Mouse (Mus musculus) heart, embryonic 11.5 days (tissue): ENCODE data around the gene Homer1. TPM values are rescaled to one million over a fixed set of nuclear protein-coding genes. Genes with fewer than 3 reads are reported as not detected.

Source experiments
- ATAC-seq: fragments of 200-750 bp; cut with Nextera tagmentation; replicated peaks from 2 replicates; pipeline ENCODE4 v1.8.0; 2017; ENCODE audit warnings: moderate library complexity; ENCODE audit not compliant: insufficient number of reproducible peaks, low FRiP score, low TSS enrichment
- H3K27ac ChIP-seq: fragments of 300-500 bp; sonication (generic); 2 replicates; pipeline ENCODE4 v1.5.1; 2014; ENCODE audit warnings: mild to moderate bottlenecking, low read depth, low read length
- H3K27me3 ChIP-seq: fragments of 300-500 bp; sonication (generic); 2 replicates; pipeline ENCODE4 v1.6.1; 2014; ENCODE audit warnings: mild to moderate bottlenecking, low read length, mixed read lengths; ENCODE audit not compliant: control insufficient read depth, insufficient read depth
- H3K36me3 ChIP-seq: fragments of 300-500 bp; sonication (generic); 2 replicates; pipeline ENCODE4 v1.6.1; 2014; ENCODE audit warnings: mild to moderate bottlenecking, low read length, moderate library complexity, mixed read lengths; ENCODE audit not compliant: control insufficient read depth, insufficient read depth
- H3K4me1 ChIP-seq: fragments of 300-500 bp; sonication (generic); 2 replicates; pipeline ENCODE4 v1.6.1; 2014; ENCODE audit warnings: low read length; ENCODE audit not compliant: control insufficient read depth, insufficient read depth
- H3K4me2 ChIP-seq: fragments of 300-500 bp; sonication (generic); 2 replicates; pipeline ENCODE4 v1.6.1; 2014; ENCODE audit warnings: mild to moderate bottlenecking, moderate library complexity
- H3K4me3 ChIP-seq: fragments of 300-500 bp; sonication (generic); 2 replicates; pipeline ENCODE4 v1.5.1; 2014; ENCODE audit warnings: low read depth, low read length
- H3K9ac ChIP-seq: fragments of 300-500 bp; sonication (generic); 2 replicates; pipeline ENCODE4 v1.6.1; 2014; ENCODE audit warnings: mild to moderate bottlenecking, low read depth, low read length, moderate library complexity
- H3K9me3 ChIP-seq: fragments of 300-500 bp; sonication (generic); replicated peaks from 2 replicates; pipeline ENCODE4 v1.6.1; 2016; ENCODE audit warnings: low read length; ENCODE audit not compliant: control insufficient read depth
- WGBS: fragments of 180-500 bp; shearing (Covaris S2); extraction: QIAGEN DNeasy Blood & Tissue Kit; methylation state at CpG from one replicate; pipeline ENCODE4 v1.1.7; 2014; ENCODE audit not compliant: insufficient replicate concordance; 5-methylcytosine and 5-hydroxymethylcytosine counted together
- polyA plus RNA-seq: library from polyadenylated mRNA; unstranded; fragments of >200 nt; fragmentation: Nextera tagmentation; extraction: Ambion mirVana; gene quantifications from 2 replicates; pipeline ENCODE4 v1.2.1, GENCODE M21; 2014

The Homer1 gene
- polyA plus RNA-seq, 1 experiment from 2014 or later = 17.3 TPM

GRCm38 (mm10) chr13:93388594-93389241 lies 89.3 kb downstream of the Homer1 start:
- H3K9me3 ChIP-seq = no peaks in the 10 kb centered on the region
- H3K27me3 ChIP-seq = no peaks in the 10 kb centered on the region
- no peak overlapping the region for H3K4me3 ChIP-seq
- H3K36me3 ChIP-seq = no peaks in the 10 kb centered on the region
- peak overlapping the region; percentile 11; the same call in 1 of the 2 replicates for H3K27ac ChIP-seq
- no peak overlapping the region for H3K9ac ChIP-seq
- H3K4me2 ChIP-seq = no peak overlapping the region
- no peak for ATAC-seq
- H3K4me1 ChIP-seq = peaks cover 4% of the 10 kb centered on the region
- 67% methylated on average over 7 of the region's 7 CpGs for WGBS

DNA sequence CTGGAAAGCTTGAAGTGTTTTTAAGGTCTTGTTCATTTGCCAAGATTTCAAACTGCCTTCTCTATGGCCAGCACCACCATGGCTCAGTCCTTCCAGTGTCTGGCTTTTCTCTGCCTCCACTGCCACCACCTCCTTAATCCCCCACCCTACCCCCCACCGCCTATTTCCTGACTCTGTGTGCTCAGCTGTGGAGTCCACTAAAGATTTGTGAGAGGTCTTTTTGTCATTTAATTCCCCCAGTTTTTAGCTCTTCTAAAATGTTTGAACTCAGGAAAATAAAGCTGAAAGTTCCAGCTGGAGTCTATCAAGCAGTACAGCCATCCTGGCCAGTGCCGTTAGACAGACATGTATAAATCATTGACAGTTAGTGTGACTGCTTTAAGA lies 89.8 kb downstream of the Homer1 start:
- Histone ChIP-seq H3K4me3 (no peak overlapping the region), H3K36me3 (peaks cover under 1% of the 10 kb centered on the region; the same call in 1 of the 2 replicates), H3K27me3 (no peaks in the 10 kb centered on the region), H3K4me2 (no peak overlapping the region), H3K4me1 (peaks cover 4% of the 10 kb centered on the region), H3K9ac (no peak overlapping the region), H3K27ac (peak overlapping the region; percentile 11; the same call in 1 of the 2 replicates), H3K9me3 (no peaks in the 10 kb centered on the region)
- WGBS = 39% methylated on average over 2 of the region's 2 CpGs
- ATAC-seq = no peak

GRCm38 (mm10) chr13:93399710-93400216 lies 100.3 kb downstream of the Homer1 start:
- WGBS = 55% methylated on average over 5 of the region's 5 CpGs
- Histone ChIP-seq H3K4me3 (no peak overlapping the region), H3K4me1 (peaks cover 3% of the 10 kb centered on the region; the same call in 1 of the 2 replicates), H3K36me3 (peaks cover 9% of the 10 kb centered on the region), H3K9me3 (no peaks in the 10 kb centered on the region), H3K9ac (no peak overlapping the region), H3K27ac (peak overlapping the region; percentile 77), H3K27me3 (no peaks in the 10 kb centered on the region), H3K4me2 (no peak overlapping the region)
- peak; percentile 42; the same call in 1 of the 2 replicates for ATAC-seq

DNA sequence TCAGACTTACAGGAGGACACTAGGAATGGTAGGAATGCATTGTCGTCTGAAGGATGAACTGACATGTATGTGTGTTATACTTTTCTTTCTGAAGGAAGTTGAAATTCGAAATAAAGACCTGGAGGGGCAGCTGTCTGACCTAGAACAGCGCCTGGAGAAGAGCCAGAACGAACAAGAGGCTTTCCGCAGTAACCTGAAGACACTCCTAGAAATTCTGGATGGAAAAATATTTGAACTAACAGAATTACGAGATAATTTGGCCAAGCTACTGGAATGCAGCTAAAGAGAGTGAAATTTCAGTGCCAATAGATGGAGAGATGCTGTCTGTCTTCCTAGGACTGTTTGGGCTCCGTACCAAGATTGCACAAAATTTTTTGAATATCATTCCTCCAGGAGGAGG lies 102.5 kb downstream of the Homer1 start:
- H3K27ac ChIP-seq = no peak overlapping the region
- no peak for ATAC-seq
- 83% methylated on average over 7 of the region's 7 CpGs for WGBS

GRCm38 (mm10) chr13:93406855-93407254 lies 107.4 kb downstream of the Homer1 start:
- H3K9me3 ChIP-seq = no peaks in the 10 kb centered on the region
- ATAC-seq = no peak
- H3K27ac ChIP-seq = no peak overlapping the region
- H3K4me3 ChIP-seq = no peak overlapping the region
- H3K9ac ChIP-seq = no peak overlapping the region
- H3K4me1 ChIP-seq = no peaks in the 10 kb centered on the region
- no peak overlapping the region for H3K4me2 ChIP-seq
- 64% methylated on average over 5 of the region's 5 CpGs for WGBS
- no peaks in the 10 kb centered on the region for H3K27me3 ChIP-seq
- H3K36me3 ChIP-seq = 0 out of 2 replicates have a peak, but pooled peaks cover 2% of the 10 kb centered on the region

More for the DNA sequence above, 102.5 kb downstream of the Homer1 start:
- no peaks in the 10 kb centered on the region for H3K9me3 ChIP-seq
- 0 out of 2 replicates have a peak, but pooled peaks cover 2% of the 10 kb centered on the region for H3K36me3 ChIP-seq
- no peaks in the 10 kb centered on the region for H3K27me3 ChIP-seq
- H3K4me1 ChIP-seq = peaks cover 3% of the 10 kb centered on the region; the same call in 1 of the 2 replicates
- no peak overlapping the region for H3K4me3 ChIP-seq
- H3K9ac ChIP-seq = no peak overlapping the region
- H3K4me2 ChIP-seq = no peak overlapping the region

DNA sequence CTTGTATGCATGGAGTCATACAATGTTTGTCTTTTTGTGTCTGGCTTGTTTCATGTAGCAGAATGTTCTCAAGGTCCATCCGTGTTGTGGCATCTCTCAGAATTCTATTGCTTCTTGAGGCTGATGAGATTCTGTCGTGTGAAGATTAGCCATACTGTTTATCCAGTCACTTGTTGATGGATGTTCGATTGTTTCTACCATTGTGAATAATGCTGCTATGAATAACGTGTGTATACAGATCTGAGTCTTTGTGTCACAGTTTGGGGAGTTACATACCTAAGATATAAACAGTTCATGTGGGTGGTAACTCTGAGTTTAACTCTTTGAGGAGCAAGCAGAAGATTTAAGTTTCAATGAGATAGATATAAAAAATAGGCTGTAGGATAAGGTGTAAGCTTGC lies 110.9 kb downstream of the Homer1 start:
- H3K4me1 ChIP-seq = no peaks in the 10 kb centered on the region
- H3K9me3 ChIP-seq = no peaks in the 10 kb centered on the region
- H3K27ac ChIP-seq = no peak overlapping the region
- no peak overlapping the region for H3K4me2 ChIP-seq
- no peaks in the 10 kb centered on the region for H3K36me3 ChIP-seq
- no peaks in the 10 kb centered on the region for H3K27me3 ChIP-seq
- no peak for ATAC-seq
- no peak overlapping the region for H3K9ac ChIP-seq
- H3K4me3 ChIP-seq = no peak overlapping the region
- WGBS = 68% methylated on average over 4 of the region's 4 CpGs

GRCm38 (mm10) chr13:93415055-93415454 lies 115.6 kb downstream of the Homer1 start:
- Histone ChIP-seq H3K36me3 (no peaks in the 10 kb centered on the region), H3K4me3 (no peak overlapping the region), H3K4me1 (no peaks in the 10 kb centered on the region), H3K9ac (no peak overlapping the region), H3K27ac (no peak overlapping the region), H3K9me3 (no peaks in the 10 kb centered on the region), H3K27me3 (no peaks in the 10 kb centered on the region), H3K4me2 (no peak overlapping the region)
- WGBS = 85% methylated on average over 5 of the region's 5 CpGs
- no peak for ATAC-seq

GRCm38 (mm10) chr13:93418292-93418691 lies 118.9 kb downstream of the Homer1 start:
- H3K9ac ChIP-seq = no peak overlapping the region
- H3K27ac ChIP-seq = no peak overlapping the region
- no peaks in the 10 kb centered on the region for H3K9me3 ChIP-seq
- no peaks in the 10 kb centered on the region for H3K36me3 ChIP-seq
- H3K4me3 ChIP-seq = no peak overlapping the region
- 78% methylated on average over 2 of the region's 2 CpGs for WGBS
- ATAC-seq = no peak
- no peaks in the 10 kb centered on the region for H3K4me1 ChIP-seq
- no peaks in the 10 kb centered on the region for H3K27me3 ChIP-seq
- H3K4me2 ChIP-seq = no peak overlapping the region

GRCm38 (mm10) chr13:93419779-93420178 lies 120.3 kb downstream of the Homer1 start:
- Histone ChIP-seq H3K27me3 (no peaks in the 10 kb centered on the region), H3K9me3 (no peaks in the 10 kb centered on the region), H3K4me2 (no peak overlapping the region), H3K9ac (no peak overlapping the region), H3K4me3 (no peak overlapping the region), H3K27ac (no peak overlapping the region), H3K36me3 (no peaks in the 10 kb centered on the region), H3K4me1 (no peaks in the 10 kb centered on the region)
- WGBS = 89% methylated on average over 2 of the region's 2 CpGs
- no peak for ATAC-seq
